Mouse (Mus musculus): ENCODE data around the gene Unc79. TPM values are rescaled to one million over a fixed set of nuclear protein-coding genes. Genes with fewer than 3 reads are reported as not detected.

Unc79 gene
- polyA plus RNA-seq, 1 experiment from 2014 or later: 0.17 TPM

- DNase-seq (ENCODE audit: low spot score): no peak
- no peak for TF ChIP-seq EP300 (optimal IDR thresholded peaks at IDR 0.05)
- no peak for TF ChIP-seq CTCF (IDR thresholded peaks at IDR 0.05; ENCODE audit: low read depth)
- Histone ChIP-seq H3K9ac (ENCODE audit: low read length) (no peak overlapping the region), H3K4me3 (ENCODE audit: low read depth, low read length) (no peak overlapping the region), H3K4me2 (replicated peaks; ENCODE audit: low read depth) (no peak overlapping the region), H3K36me3 (ENCODE audit: control insufficient read depth, insufficient read depth, low read length) (no peaks in the 10 kb centered on the region), H3K9me3 (ENCODE audit: control insufficient read depth, low read length) (no peaks in the 10 kb centered on the region), H3K27me3 (ENCODE audit: control insufficient read depth, insufficient read depth, low read length) (no peaks in the 10 kb centered on the region), H3K4me1 (replicated peaks; ENCODE audit: control insufficient read depth, insufficient read depth) (no peaks in the 10 kb centered on the region), H3K27ac (replicated peaks) (no peak overlapping the region)
- 66% methylated on average over 6 of the region's 6 CpGs for WGBS
- ATAC-seq (ENCODE audit: low FRiP score, low TSS enrichment): no peak
These were observed 143.2 kb downstream of the Unc79 start for GRCm38 (mm10) chr12:103091831-103092230.

DNA sequence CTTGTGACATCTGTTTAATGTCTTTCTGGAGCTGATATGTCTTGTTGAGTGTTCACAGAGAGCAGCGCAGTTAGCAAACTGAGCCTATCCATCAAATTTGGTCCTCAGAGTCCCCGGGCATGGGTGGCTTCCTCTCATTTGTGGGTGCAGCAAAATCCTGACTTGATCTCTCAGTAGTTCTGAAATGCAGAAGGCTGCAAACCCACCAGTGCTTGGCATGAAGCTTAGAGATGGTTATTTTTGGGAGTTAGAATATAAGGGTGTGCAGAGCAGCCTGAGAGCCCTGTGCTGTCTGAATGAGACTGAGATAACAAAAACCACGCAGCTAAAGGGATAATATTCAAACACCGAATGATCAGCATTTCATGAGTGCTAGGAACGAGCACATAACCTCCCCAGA lies 146.5 kb downstream of the Unc79 start:
- Histone ChIP-seq H3K4me2 (replicated peaks; ENCODE audit: low read depth) (no peak overlapping the region), H3K9me3 (ENCODE audit: control insufficient read depth, low read length) (no peaks in the 10 kb centered on the region), H3K27me3 (ENCODE audit: control insufficient read depth, insufficient read depth, low read length) (no peaks in the 10 kb centered on the region), H3K27ac (replicated peaks) (no peak overlapping the region), H3K4me3 (ENCODE audit: low read depth, low read length) (no peak overlapping the region), H3K36me3 (ENCODE audit: control insufficient read depth, insufficient read depth, low read length) (no peaks in the 10 kb centered on the region), H3K4me1 (replicated peaks; ENCODE audit: control insufficient read depth, insufficient read depth) (no peaks in the 10 kb centered on the region), H3K9ac (ENCODE audit: low read length) (no peak overlapping the region)
- no peak for ATAC-seq (ENCODE audit: low FRiP score, low TSS enrichment)
- DNase-seq (ENCODE audit: low spot score): no peak
- no peak for TF ChIP-seq CTCF (IDR thresholded peaks at IDR 0.05; ENCODE audit: low read depth)
- no peak for TF ChIP-seq EP300 (optimal IDR thresholded peaks at IDR 0.05)
- 59% methylated on average over 5 of the region's 5 CpGs for WGBS

DNA sequence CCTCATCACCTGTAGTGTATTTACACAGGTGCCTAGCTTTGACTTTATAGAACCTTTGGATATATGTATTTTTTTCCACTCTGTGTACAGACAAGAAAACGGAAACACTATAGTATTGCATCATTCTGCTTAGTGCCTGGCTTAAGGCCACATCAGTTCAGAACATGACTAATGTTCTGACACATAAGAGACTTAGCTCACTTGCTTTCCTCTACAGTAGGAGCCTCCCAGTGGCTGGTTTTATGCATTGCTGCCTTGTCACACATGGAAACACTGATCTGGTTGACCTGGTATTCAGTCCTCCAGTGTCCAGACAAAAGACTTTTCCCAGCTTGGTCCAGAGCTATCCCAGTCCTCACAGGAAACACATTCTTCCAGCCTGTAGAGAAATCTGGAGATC lies 150.5 kb downstream of the Unc79 start:
- 29% methylated on average over 1 of the region's 1 CpGs for WGBS
- Histone ChIP-seq H3K9ac (ENCODE audit: low read length) (no peak overlapping the region), H3K36me3 (ENCODE audit: control insufficient read depth, insufficient read depth, low read length) (no peaks in the 10 kb centered on the region), H3K27ac (replicated peaks) (no peak overlapping the region), H3K4me3 (ENCODE audit: low read depth, low read length) (no peak overlapping the region), H3K9me3 (ENCODE audit: control insufficient read depth, low read length) (no peaks in the 10 kb centered on the region), H3K27me3 (ENCODE audit: control insufficient read depth, insufficient read depth, low read length) (no peaks in the 10 kb centered on the region), H3K4me2 (replicated peaks; ENCODE audit: low read depth) (no peak overlapping the region), H3K4me1 (replicated peaks; ENCODE audit: control insufficient read depth, insufficient read depth) (no peaks in the 10 kb centered on the region)
- TF ChIP-seq CTCF (IDR thresholded peaks at IDR 0.05; ENCODE audit: low read depth) (peak; percentile 69), EP300 (optimal IDR thresholded peaks at IDR 0.05) (no peak)
- DNase-seq (ENCODE audit: low spot score) (peak; percentile 16), ATAC-seq (ENCODE audit: low FRiP score, low TSS enrichment) (peak; percentile 83)

- ATAC-seq (ENCODE audit: low FRiP score, low TSS enrichment) (no peak), DNase-seq (ENCODE audit: low spot score) (peak; percentile 15)
- Histone ChIP-seq H3K9ac (ENCODE audit: low read length) (no peak overlapping the region), H3K4me3 (ENCODE audit: low read depth, low read length) (no peak overlapping the region), H3K36me3 (ENCODE audit: control insufficient read depth, insufficient read depth, low read length) (no peaks in the 10 kb centered on the region), H3K4me1 (replicated peaks; ENCODE audit: control insufficient read depth, insufficient read depth) (no peaks in the 10 kb centered on the region), H3K4me2 (replicated peaks; ENCODE audit: low read depth) (no peak overlapping the region), H3K9me3 (ENCODE audit: control insufficient read depth, low read length) (no peaks in the 10 kb centered on the region), H3K27ac (replicated peaks) (no peak overlapping the region), H3K27me3 (ENCODE audit: control insufficient read depth, insufficient read depth, low read length) (no peaks in the 10 kb centered on the region)
- TF ChIP-seq EP300 (optimal IDR thresholded peaks at IDR 0.05): no peak
- peak; percentile 51 for TF ChIP-seq CTCF (IDR thresholded peaks at IDR 0.05; ENCODE audit: low read depth)
- WGBS: 67% methylated on average over 5 of the region's 5 CpGs
These were observed 151.4 kb downstream of the Unc79 start for GRCm38 (mm10) chr12:103100088-103100487.

- no peak overlapping the region for H3K4me2 ChIP-seq (replicated peaks; ENCODE audit: low read depth)
- WGBS: 66% methylated on average over 2 of the region's 2 CpGs
- no peaks in the 10 kb centered on the region for H3K4me1 ChIP-seq (replicated peaks; ENCODE audit: control insufficient read depth, insufficient read depth)
- ATAC-seq (ENCODE audit: low FRiP score, low TSS enrichment) (no peak), DNase-seq (ENCODE audit: low spot score) (no peak)
- no peaks in the 10 kb centered on the region for H3K36me3 ChIP-seq (ENCODE audit: control insufficient read depth, insufficient read depth, low read length)
- no peak overlapping the region for H3K27ac ChIP-seq (replicated peaks)
- H3K27me3 ChIP-seq (ENCODE audit: control insufficient read depth, insufficient read depth, low read length): no peaks in the 10 kb centered on the region
- TF ChIP-seq EP300 (optimal IDR thresholded peaks at IDR 0.05): no peak
- no peak for TF ChIP-seq CTCF (IDR thresholded peaks at IDR 0.05; ENCODE audit: low read depth)
- H3K9me3 ChIP-seq (ENCODE audit: control insufficient read depth, low read length): no peaks in the 10 kb centered on the region
- no peak overlapping the region for H3K4me3 ChIP-seq (ENCODE audit: low read depth, low read length)
- no peak overlapping the region for H3K9ac ChIP-seq (ENCODE audit: low read length)
These were observed 154.4 kb downstream of the Unc79 start for GRCm38 (mm10) chr12:103103041-103103440.

GRCm38 (mm10) chr12:103103601-103104000 lies 154.9 kb downstream of the Unc79 start:
- no peaks in the 10 kb centered on the region for H3K9me3 ChIP-seq (ENCODE audit: control insufficient read depth, low read length)
- no peaks in the 10 kb centered on the region for H3K27me3 ChIP-seq (ENCODE audit: control insufficient read depth, insufficient read depth, low read length)
- H3K4me2 ChIP-seq (replicated peaks; ENCODE audit: low read depth): no peak overlapping the region
- DNase-seq (ENCODE audit: low spot score) (peak; percentile 30), ATAC-seq (ENCODE audit: low FRiP score, low TSS enrichment) (no peak)
- no peaks in the 10 kb centered on the region for H3K36me3 ChIP-seq (ENCODE audit: control insufficient read depth, insufficient read depth, low read length)
- H3K27ac ChIP-seq (replicated peaks): no peak overlapping the region
- no peaks in the 10 kb centered on the region for H3K4me1 ChIP-seq (replicated peaks; ENCODE audit: control insufficient read depth, insufficient read depth)
- H3K4me3 ChIP-seq (ENCODE audit: low read depth, low read length): no peak overlapping the region
- WGBS: 14% methylated on average over 5 of the region's 5 CpGs
- H3K9ac ChIP-seq (ENCODE audit: low read length): no peak overlapping the region
- TF ChIP-seq CTCF (IDR thresholded peaks at IDR 0.05; ENCODE audit: low read depth) (no peak), EP300 (optimal IDR thresholded peaks at IDR 0.05) (no peak)
